Mouse (Mus musculus): ENCODE data around the gene Mthfd2. TPM values are rescaled to one million over a fixed set of nuclear protein-coding genes. Genes with fewer than 3 reads are reported as not detected.

The Mthfd2 gene
- polyA plus RNA-seq, 1 experiment from 2014 or later = 40.8 TPM

DNA sequence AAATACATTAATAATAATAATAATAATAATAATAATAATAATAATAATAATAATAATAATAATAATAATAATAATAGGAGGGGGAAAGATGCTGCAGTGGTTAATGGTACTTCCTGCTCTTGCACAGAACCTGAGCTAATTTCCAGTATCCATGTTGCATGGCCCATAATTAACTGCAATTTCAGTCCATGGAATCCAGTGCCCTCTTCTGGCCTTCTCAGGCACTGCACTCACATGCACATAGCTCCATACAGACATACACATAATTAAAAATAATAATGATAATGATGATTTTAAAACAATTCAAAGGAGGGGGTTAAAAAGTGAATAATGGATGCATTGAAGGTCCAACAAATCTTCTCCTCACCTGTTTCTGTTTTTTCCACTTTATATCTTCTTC, 60.5 kb downstream of the Mthfd2 start:
- peaks cover 4% of the 10 kb centered on the region; the same call in 1 of the 2 replicates for H3K4me1 ChIP-seq (ENCODE audit: control insufficient read depth, insufficient read depth, low read length)
- DNase-seq (ENCODE audit: low spot score) = no peak
- ATAC-seq (ENCODE audit: low read depth) = no peak

DNA sequence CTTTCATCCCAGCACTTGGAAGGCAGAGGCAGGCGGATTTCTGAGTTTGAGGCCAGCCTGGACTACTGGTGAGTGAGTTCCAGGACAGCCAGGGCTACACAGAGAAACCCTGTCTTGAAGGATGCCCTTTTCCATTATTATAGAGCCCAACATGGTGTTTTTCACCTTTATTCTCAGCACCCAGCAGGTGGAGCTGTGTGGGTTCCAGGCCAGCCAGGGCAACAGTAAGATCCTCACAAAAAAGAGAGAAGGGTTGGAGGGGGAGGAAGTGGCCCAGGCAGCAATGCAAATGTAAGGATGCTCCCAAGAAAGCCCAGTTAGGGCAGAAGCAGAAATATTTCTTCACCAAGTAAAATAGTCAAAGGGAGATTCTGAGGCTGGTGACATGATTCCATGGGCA, 61.2 kb downstream of the Mthfd2 start:
- no peaks in the 10 kb centered on the region for H3K36me3 ChIP-seq (ENCODE audit: control insufficient read depth, insufficient read depth, low read length)
- H3K27ac ChIP-seq (replicated peaks; ENCODE audit: low read depth, low read length) = no peak overlapping the region
- H3K4me3 ChIP-seq (ENCODE audit: low read depth, low read length) = no peak overlapping the region
- H3K9ac ChIP-seq (ENCODE audit: low read depth, low read length) = no peak overlapping the region
- no peaks in the 10 kb centered on the region for H3K9me3 ChIP-seq (ENCODE audit: control insufficient read depth, low read length)
- no peaks in the 10 kb centered on the region for H3K27me3 ChIP-seq (replicated peaks; ENCODE audit: control insufficient read depth, insufficient read depth, low read length)
- no peak overlapping the region for H3K4me2 ChIP-seq (ENCODE audit: low read depth, low read length)
- peaks cover 4% of the 10 kb centered on the region; the same call in 1 of the 2 replicates for H3K4me1 ChIP-seq (ENCODE audit: control insufficient read depth, insufficient read depth, low read length)
- 92% methylated on average over 1 of the region's 1 CpGs for WGBS
- ATAC-seq (ENCODE audit: low read depth) (no peak), DNase-seq (ENCODE audit: low spot score) (no peak)

More for the DNA sequence above, 60.5 kb downstream of the Mthfd2 start:
- Histone ChIP-seq H3K9me3 (ENCODE audit: control insufficient read depth, low read length) (no peaks in the 10 kb centered on the region), H3K9ac (ENCODE audit: low read depth, low read length) (no peak overlapping the region), H3K27me3 (replicated peaks; ENCODE audit: control insufficient read depth, insufficient read depth, low read length) (no peaks in the 10 kb centered on the region), H3K36me3 (ENCODE audit: control insufficient read depth, insufficient read depth, low read length) (no peaks in the 10 kb centered on the region), H3K4me3 (ENCODE audit: low read depth, low read length) (no peak overlapping the region), H3K27ac (replicated peaks; ENCODE audit: low read depth, low read length) (no peak overlapping the region), H3K4me2 (ENCODE audit: low read depth, low read length) (no peak overlapping the region)

Other genes with a start within 250 kb of the Mthfd2 start
- 22.6 and 25.8 TPM in 2 replicates for gene Pcgf1, start 248.0 kb downstream of the Mthfd2 start, polyA plus RNA-seq (2014; fragmentation: Nextera tagmentation; extraction: Ambion mirVana)
- 0.71 and 0.87 TPM in 2 replicates for gene Lbx2, start 239.5 kb downstream of the Mthfd2 start, polyA plus RNA-seq (2014; fragmentation: Nextera tagmentation; extraction: Ambion mirVana)
- gene Ccdc142, start 224.3 kb downstream of the Mthfd2 start, polyA plus RNA-seq (2014; fragmentation: Nextera tagmentation; extraction: Ambion mirVana) = 1.3 and 3.4 TPM in 2 replicates
- 2.1 TPM in 2 replicates for gene Gm42688, start 224.3 kb downstream of the Mthfd2 start, polyA plus RNA-seq (2014; fragmentation: Nextera tagmentation; extraction: Ambion mirVana)
- 136 and 145 TPM in 2 replicates for gene Mrpl53, start 216.9 kb downstream of the Mthfd2 start, polyA plus RNA-seq (2014; fragmentation: Nextera tagmentation; extraction: Ambion mirVana)
- 48.7 and 49.3 TPM in 2 replicates for gene Mogs, start 210.4 kb downstream of the Mthfd2 start, polyA plus RNA-seq (2014; fragmentation: Nextera tagmentation; extraction: Ambion mirVana)
- 61.8 and 82.1 TPM in 2 replicates for gene Wbp1, start 204.3 kb downstream of the Mthfd2 start, polyA plus RNA-seq (2014; fragmentation: Nextera tagmentation; extraction: Ambion mirVana)
- gene Ino80b, start 200.5 kb downstream of the Mthfd2 start, polyA plus RNA-seq (2014; fragmentation: Nextera tagmentation; extraction: Ambion mirVana) = 13.6 and 14.1 TPM in 2 replicates
- gene Rtkn, start 190.4 kb downstream of the Mthfd2 start, polyA plus RNA-seq (2014; fragmentation: Nextera tagmentation; extraction: Ambion mirVana) = 25.8 and 30.4 TPM in 2 replicates
- gene Wdr54, start 169.5 kb downstream of the Mthfd2 start, polyA plus RNA-seq (2014; fragmentation: Nextera tagmentation; extraction: Ambion mirVana) = 5.8 and 7.0 TPM in 2 replicates
- gene 1700003E16Rik, start 169.5 kb downstream of the Mthfd2 start, polyA plus RNA-seq (2014; fragmentation: Nextera tagmentation; extraction: Ambion mirVana) = 3.1 and 6.3 TPM in 2 replicates
- 84.5 and 101 TPM in 2 replicates for gene Dctn1, start 160.0 kb downstream of the Mthfd2 start, polyA plus RNA-seq (2014; fragmentation: Nextera tagmentation; extraction: Ambion mirVana)
- 0.47 and 0.57 TPM in 2 replicates for gene Slc4a5, start 106.1 kb downstream of the Mthfd2 start, polyA plus RNA-seq (2014; fragmentation: Nextera tagmentation; extraction: Ambion mirVana)
- 80.3 and 80.7 TPM in 2 replicates for gene Mob1a, start 108 bp upstream of the Mthfd2 start, polyA plus RNA-seq (2014; fragmentation: Nextera tagmentation; extraction: Ambion mirVana)
- 135 and 154 TPM in 2 replicates for gene Bola3, start 23.2 kb upstream of the Mthfd2 start, polyA plus RNA-seq (2014; fragmentation: Nextera tagmentation; extraction: Ambion mirVana)
- 32.4 and 37.3 TPM in 2 replicates for gene Tet3, start 133.2 kb upstream of the Mthfd2 start, polyA plus RNA-seq (2014; fragmentation: Nextera tagmentation; extraction: Ambion mirVana)
- 70.5 and 72.3 TPM in 2 replicates for gene Dguok, start 181.1 kb upstream of the Mthfd2 start, polyA plus RNA-seq (2014; fragmentation: Nextera tagmentation; extraction: Ambion mirVana)
- gene Actg2, start 210.4 kb upstream of the Mthfd2 start, polyA plus RNA-seq (2014; fragmentation: Nextera tagmentation; extraction: Ambion mirVana) = 11.0 and 13.2 TPM in 2 replicates
- 26.2 and 28.1 TPM in 2 replicates for gene Stambp, start 246.8 kb upstream of the Mthfd2 start, polyA plus RNA-seq (2014; fragmentation: Nextera tagmentation; extraction: Ambion mirVana)

Measured in embryonic facial prominence, embryonic 14.5 days (tissue).